Mouse (Mus musculus) urinary bladder, postnatal 25 days (tissue): ENCODE results near the gene Olfr167.
"Not testable (repeated sequence)": the region's sequence is repeated elsewhere in the genome, so short reads cannot be mapped to it uniquely, and the experiment has no call there.

Source experiments
- DNase-seq: peaks from one replicate; pipeline ENCODE4 v3.0.0; 2022; ENCODE audit warnings: low spot score

Olfr167 gene

GRCm38 (mm10) chr16:19522166-19522565, at the start of gene Olfr167:
Gene Olfr167, minus strand, starts transcription at chr16:19522266.
- no peak for DNase-seq

DNA sequence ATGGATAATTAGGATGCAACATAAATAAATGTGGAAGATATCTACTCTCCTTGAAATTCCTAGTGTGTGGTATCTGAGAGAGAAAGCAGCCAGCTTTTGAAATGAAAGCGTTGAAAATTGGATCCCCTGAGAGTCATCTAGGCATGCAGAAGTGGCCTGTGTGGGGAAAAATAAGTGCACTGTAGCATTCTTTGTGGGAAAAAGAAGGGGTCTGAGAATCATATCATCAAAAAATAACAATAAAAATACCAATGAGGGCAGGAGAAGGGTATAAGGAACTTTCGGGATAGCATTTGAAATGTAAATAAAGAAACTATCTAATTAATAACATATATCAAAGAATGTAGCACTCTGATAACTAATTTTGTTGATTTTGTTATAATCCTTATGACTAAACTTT, 49.6 kb upstream of the Olfr167 start, which contains the start of gene Olfr169:
Gene Olfr169 (minus strand): TSS at position 101 of the 400 bp plus-strand sequence.
- not testable (repeated sequence) for DNase-seq

DNA sequence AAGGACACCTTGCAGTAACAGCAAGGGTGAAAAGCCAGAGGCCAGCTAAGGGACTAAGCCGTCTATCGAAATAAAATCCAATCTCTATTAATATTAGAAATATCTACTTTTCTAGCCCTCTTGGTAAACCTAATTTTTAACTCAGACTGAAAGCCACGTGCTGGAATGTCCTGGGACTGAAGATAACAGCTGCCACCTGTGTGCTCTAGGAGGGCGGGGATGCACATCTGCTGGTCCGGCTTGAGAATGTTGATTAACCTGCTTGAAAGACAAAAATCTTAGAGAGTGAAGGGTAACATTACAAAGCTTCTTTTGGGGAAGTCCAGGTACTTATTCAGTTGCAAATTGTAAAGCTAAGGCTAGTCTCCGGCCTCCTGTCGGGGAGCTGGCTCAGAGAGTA, 31.4 kb upstream of the Olfr167 start:
- not testable (repeated sequence) for DNase-seq

DNA sequence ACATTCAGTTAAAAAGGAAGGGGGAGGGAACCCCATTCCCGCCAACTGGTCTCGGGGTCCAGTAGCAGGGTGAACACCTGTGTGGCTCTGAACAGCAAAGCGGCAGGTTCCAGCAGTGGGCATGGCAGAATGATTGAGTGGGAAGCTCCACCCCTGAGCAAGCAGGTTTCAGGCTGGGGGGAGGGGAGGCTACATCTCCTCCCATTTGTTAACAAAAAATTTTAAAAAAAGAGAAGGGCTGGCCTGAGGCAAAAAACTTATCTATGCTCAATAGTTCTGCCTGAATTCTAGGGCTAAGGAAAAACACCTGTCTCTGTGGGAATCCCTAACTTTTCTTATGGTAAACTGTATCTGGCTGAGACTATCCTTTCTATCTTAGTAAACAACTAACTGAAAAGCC, 30.2 kb upstream of the Olfr167 start:
- DNase-seq, result not testable (repeated sequence)

- no peak for DNase-seq
Observed at GRCm38 (mm10) chr16:19535455-19535854, 13.4 kb upstream of the Olfr167 start, which contains the start of gene Olfr168. Gene Olfr168, minus strand, starts transcription at chr16:19535555.

GRCm38 (mm10) chr16:19483394-19483793, 38.7 kb downstream of the Olfr167 start, which contains the start of gene Olfr166:
Gene Olfr166, plus strand, starts transcription at chr16:19483694.
- no peak for DNase-seq

DNA sequence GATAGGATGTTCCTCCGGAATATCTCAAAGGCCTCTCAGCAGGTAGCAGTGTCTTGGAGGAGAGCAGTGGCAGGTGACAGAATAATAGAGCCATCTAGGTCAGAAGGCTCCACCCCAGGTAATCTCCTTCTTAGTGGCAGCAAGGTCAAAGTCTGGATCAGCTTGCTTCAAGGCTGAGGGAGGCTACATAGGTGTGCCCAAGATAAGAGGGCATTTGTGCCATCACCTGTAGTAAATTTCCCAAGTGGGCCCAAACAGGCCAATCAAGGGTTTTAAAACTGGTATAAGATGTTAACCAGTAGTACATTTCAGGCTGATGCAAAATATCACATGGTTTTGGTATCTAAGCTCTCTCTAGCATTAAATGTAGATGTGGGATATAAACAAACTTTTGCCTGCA, 57.7 kb downstream of the Olfr167 start:
- no peak for DNase-seq
